Mouse (Mus musculus): Measurements from ENCODE around the gene Slc25a54. TPM values are rescaled to one million over a fixed set of nuclear protein-coding genes. Genes with fewer than 3 reads are reported as not detected.

Slc25a54 gene
- not detected for polyA plus RNA-seq (2015; fragmentation: Illumina TruSeq; extraction: RNeasy Lipid Tissue Mini Kit (QIAGEN cat#74804); ENCODE audit: insufficient read depth, low read depth, low replicate concordance)

DNA sequence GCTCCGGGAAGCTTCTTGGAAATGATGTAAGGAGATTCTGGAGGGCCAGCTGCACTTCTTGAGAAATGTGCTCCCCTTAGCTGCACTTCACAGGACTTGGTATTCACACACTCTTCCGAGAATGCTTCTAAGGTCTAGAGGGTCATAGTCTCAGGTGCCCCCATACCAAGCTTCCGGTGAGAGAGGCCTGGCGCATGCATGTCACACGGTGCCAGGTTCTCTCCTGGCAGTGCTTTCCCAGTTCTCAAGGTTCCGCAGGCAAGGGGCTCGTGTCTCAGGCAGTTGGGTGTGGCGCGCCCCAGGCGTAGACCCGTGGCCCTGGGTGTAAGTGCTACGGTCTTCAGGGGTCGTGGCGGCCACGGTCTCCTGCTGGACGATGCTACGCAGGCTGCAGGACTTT, at the start of gene Slc25a54:
TSS of gene Slc25a54 (plus strand) at position 301 of the 400 bp plus-strand sequence.

DNA sequence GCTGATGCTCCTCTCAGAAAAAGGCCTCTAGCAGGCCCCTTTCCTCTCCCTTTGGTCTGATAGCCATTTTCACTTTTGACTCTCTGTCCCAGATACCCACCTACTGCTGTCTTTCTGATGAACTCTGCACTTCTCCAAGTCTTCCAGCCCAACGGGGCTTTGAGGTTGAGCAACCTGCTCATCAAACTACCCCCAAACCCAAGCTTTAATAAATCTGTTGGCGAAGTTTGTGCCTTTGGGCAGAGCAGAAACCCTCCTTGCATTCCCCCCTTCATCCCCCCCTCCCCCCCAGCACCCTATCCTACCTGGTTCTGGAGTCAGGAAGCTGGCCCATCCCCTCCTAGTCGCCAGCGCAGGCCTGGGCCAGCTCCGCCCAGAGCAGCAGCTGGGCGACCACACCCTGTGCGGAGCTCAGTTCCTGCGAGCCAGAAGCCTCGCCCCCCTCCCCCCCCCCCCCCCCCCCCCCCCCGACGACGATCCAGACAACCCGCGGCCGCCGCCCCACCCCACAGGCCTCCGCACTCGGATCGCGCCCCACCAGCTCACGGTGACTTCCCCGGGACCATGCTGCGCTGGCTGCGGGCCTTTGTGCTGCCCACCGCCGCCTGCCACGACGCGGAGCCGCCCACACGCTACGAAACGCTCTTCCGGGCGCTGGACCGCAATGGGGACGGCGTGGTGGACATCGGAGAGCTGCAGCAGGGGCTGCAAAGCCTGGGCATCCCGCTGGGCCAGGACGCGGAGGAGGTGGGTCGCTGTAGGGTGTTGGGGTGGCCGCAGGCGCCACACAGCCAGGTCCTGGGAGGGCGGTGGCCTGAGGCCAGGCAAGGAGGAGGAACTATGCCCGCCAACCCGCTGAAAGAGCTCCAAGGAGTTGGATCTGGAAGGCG, 42.6 kb downstream of the Slc25a54 start, which contains the start of gene Slc25a24:
TSS of gene Slc25a24 (plus strand) at position 509 of the 890 bp plus-strand sequence.

Other genes starting within 250 kb of the Slc25a54 start
- 11.4 TPM for gene Stxbp3, start 239.9 kb upstream of the Slc25a54 start, polyA plus RNA-seq (2015; fragmentation: Illumina TruSeq; extraction: RNeasy Lipid Tissue Mini Kit (QIAGEN cat#74804); ENCODE audit: insufficient read depth, low read depth, low replicate concordance)
- not detected for gene Fndc7, start 190.5 kb upstream of the Slc25a54 start, polyA plus RNA-seq (2015; fragmentation: Illumina TruSeq; extraction: RNeasy Lipid Tissue Mini Kit (QIAGEN cat#74804); ENCODE audit: insufficient read depth, low read depth, low replicate concordance)
- gene Prpf38b, start 168.7 kb upstream of the Slc25a54 start, polyA plus RNA-seq (2015; fragmentation: Illumina TruSeq; extraction: RNeasy Lipid Tissue Mini Kit (QIAGEN cat#74804); ENCODE audit: insufficient read depth, low read depth, low replicate concordance) = 26.8 TPM
- not detected for gene Henmt1, start 140.6 kb upstream of the Slc25a54 start, polyA plus RNA-seq (2015; fragmentation: Illumina TruSeq; extraction: RNeasy Lipid Tissue Mini Kit (QIAGEN cat#74804); ENCODE audit: insufficient read depth, low read depth, low replicate concordance)
- not detected for gene Gm9857, start 140.0 kb upstream of the Slc25a54 start, polyA plus RNA-seq (2015; fragmentation: Illumina TruSeq; extraction: RNeasy Lipid Tissue Mini Kit (QIAGEN cat#74804); ENCODE audit: insufficient read depth, low read depth, low replicate concordance)
- gene Fam102b, start 52.9 kb upstream of the Slc25a54 start, polyA plus RNA-seq (2015; fragmentation: Illumina TruSeq; extraction: RNeasy Lipid Tissue Mini Kit (QIAGEN cat#74804); ENCODE audit: insufficient read depth, low read depth, low replicate concordance) = 4.6 TPM
- 4.4 TPM for gene Slc25a24, start 42.7 kb downstream of the Slc25a54 start, polyA plus RNA-seq (2015; fragmentation: Illumina TruSeq; extraction: RNeasy Lipid Tissue Mini Kit (QIAGEN cat#74804); ENCODE audit: insufficient read depth, low read depth, low replicate concordance)